Mouse (Mus musculus) spleen, postnatal 10 days (tissue): ENCODE data around the gene Cnnm4.

ENCODE experiments used
- DNase-seq, 2 experiments: peaks; one replicate each; pipeline ENCODE4 v3.0.0; 2021 to 2022; ENCODE audit warnings: low spot score in 2 of 2

Gene Cnnm4

DNA sequence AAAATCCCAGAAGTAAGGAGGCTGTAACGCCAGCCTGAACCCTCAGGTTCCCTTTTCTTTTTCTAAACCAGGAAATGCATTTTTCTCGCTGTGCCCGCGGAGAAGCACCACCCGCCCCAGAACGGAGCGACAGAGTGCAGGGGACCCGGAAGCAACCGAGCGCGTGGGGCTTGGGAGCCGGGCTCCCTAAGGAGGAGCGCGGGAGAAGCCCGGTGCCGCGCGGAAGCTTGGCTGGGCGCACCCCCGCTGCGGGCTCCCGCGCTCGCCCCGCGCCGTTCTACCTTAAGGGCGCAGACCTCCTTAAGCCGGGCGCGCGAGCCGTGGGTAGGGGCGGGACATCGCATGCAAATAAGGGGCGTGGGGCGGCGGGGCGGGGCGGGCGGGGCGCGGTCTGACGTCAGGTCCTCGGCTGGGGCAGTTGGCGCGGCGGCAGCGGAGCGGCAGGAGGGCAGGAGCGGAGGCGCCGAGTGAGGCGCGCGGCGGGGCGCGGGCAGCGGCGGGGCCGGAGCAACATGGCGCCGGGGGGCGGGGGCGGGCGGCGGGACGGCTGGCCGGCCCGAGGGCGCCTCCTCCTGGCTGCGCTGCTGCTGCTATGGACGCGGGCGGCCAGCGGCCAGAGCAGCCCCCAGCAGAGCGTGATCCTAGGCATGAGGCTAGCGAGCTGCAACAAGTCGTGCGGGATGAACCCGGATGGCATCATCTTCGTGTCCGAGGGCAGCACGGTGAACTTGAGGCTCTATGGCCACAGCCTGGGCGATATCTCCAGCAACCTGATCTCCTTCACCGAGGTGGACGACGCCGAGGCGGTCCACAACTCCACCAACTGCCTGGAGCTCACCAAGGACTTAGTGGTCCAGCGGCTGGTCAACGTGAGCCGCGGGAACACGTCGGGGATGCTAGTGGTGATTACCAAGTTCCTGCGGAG, at the start of gene Cnnm4:
TSS of gene Cnnm4 (plus strand) at position 440 of the 925 bp plus-strand sequence.
- DNase-seq: peak; percentile 76 to 90

GRCm38 (mm10) chr1:36429511-36429910, 41.9 kb upstream of the Cnnm4 start:
- no peak for DNase-seq

DNA sequence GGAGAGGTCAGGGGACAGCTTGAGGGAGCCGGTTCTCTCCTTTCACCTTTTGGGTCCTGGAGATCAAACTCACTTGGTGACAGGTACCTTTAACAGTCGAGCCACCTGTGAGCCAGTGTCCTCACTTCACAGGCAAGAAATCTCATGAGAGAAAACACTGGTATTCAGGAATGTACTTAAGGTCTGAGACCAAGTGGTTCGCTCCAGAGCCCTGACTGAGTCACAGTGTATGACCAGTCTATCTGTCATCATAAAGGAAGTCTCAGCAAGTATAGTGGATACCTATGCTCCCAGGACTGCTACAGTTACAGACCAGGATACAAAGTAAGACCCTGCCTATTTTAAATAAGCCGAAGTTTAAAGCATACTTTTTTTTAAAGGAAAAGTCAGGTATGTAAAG, 38.4 kb upstream of the Cnnm4 start:
- no peak for DNase-seq

DNA sequence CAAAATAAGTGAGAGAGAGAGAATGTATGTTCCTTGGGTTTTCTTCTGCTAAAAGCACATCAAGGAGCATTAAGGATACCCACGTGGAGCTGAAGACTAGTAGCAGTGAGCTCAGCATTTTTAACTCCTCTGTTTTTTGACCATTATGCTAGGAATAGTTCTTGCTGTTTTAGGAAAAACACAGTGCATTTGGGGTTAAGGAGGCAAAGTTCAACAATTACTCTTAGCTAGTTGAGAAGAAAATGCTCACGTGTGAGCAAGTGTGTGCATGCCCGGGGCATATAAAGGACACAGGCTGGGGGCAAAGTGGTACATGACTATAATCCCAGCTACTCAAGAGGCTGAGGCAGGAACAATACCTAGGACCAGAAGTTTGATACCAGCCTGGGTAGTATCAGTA, 37.8 kb upstream of the Cnnm4 start:
- DNase-seq: no peak

- DNase-seq: no peak
Observed at GRCm38 (mm10) chr1:36435071-36435470, 36.3 kb upstream of the Cnnm4 start.

GRCm38 (mm10) chr1:36436515-36436914, 34.9 kb upstream of the Cnnm4 start:
- DNase-seq: no peak

DNA sequence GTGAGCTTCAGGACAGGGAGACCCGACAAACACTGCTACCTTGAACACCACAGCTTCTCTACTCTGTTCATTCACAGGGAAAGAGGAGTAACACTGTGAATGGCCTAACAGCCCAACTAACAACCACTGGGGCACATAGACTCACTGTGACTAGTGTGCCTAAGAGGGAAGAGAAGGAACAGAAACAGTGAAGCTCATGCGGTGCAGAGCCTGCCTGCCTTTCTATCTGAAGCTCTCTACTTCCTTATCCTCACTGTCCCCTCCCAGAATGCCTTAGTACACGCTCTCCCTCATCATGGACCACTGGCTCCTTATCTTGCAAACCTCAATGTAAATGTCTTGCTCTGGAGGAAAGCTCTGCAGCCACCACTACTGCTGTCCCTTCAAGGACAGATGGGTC, 34.2 kb upstream of the Cnnm4 start:
- no peak for DNase-seq

GRCm38 (mm10) chr1:36441101-36441500, 30.3 kb upstream of the Cnnm4 start:
- DNase-seq: no peak

DNA sequence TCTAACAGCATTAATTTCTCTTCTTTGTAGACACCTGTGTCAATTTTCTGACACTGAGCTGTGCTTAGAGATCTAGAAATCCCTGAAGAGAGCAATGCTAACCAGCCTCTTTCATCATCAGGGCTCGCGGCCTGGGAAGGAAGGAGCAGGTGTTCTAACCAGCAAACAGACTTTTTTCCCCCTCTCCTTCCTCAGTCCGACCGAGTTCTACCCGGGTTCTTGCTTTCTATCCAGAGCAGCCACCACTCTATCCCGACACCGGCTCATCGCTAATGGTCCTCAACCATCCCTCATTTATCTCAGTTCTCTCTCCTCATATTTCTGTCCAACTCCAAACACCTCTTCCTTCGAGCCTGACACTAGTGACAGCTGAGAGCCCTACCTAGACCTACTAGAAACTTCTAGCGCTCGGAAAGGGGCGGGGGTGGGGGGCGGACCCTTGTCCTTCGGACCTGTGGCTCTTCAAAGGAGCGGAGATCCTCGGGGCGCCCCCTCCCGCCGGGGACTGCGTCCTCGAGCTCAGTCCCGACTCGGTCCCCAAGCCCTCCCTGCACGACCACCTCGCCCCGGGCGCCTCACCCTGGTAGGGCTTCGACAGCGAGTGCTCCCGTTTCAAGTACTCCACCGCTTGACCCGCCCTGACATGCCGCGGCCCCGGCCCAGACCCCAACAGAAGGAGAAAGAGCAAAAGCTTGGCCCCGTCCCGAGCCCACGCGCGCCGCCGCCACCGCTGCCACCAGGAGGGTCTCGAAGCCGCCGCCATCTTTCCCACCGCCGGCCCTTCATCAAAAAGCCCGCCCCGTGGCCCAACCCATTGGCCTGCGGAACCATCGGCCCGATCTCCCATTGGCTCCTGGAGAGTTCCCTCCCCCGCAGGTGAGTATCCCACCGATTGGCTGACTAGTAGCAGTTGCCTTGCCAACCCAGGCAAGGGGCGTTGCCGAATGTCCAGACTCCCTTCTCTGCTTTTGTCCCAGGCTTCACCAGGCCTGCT, 26.7 kb upstream of the Cnnm4 start, which contains the start of gene Lman2l:
TSS of gene Lman2l (minus strand) at position 801 of the 994 bp plus-strand sequence.
- DNase-seq: peak; percentile 88 to 97

DNA sequence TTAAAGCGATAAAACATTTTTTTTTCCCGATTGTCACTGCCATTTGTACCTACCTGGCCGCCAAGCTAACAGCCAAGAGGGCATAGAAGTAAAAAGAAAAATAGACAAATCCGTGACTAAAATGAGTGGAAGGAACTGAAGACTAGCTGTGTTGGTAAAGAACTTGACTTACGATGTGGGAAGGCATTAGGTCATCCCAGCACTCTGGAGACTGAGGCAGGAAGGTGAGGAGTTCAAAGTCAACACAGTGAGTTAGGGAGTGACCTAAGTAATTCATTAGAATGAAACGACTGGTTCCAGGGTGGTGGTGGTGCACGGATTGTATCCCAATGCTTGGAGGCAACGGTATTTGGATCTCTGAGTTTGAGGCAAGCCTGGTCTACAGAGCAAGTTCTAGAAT, 25.9 kb upstream of the Cnnm4 start:
- no peak for DNase-seq

GRCm38 (mm10) chr1:36446106-36446824, 25.2 kb upstream of the Cnnm4 start:
- DNase-seq: peak in 1 of 2 experiments; percentile 28

GRCm38 (mm10) chr1:36446841-36447240, 24.6 kb upstream of the Cnnm4 start:
- DNase-seq: no peak

DNA sequence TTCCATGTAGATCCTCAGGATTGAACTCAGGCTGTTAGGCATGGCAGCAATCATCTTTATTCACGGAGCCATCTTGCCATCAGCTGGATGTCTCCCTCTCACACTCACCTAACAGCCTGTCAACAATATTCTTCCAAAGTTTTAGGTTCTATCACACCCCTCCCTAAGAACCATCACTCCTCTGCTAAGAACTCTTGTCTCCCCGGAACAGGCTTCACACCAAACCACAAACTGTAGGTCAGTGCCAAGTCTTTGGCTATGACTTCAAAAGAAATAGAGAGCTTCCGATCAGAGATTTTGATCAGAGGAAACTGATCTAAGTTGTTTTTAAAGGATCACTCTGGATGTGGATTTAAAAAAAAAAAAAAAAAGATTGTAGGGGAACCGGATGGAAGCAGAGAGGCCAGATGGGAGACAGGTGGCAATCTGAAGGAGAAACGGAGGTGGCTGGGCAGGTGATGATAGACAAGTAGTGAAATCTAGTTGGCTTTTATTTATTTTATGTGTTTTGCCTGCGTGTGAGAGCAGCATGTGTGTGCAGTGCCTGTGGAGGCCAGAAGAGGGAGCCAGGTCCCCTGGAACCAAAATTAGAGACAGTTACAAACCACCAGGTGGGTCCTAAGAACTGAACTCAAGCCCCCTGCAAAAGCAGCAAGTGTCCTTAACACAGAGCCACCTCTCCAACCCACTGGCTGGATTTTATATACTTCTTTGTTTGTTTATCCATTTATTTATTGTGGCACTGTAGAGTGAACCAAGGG, 17.2 kb upstream of the Cnnm4 start:
- DNase-seq: no peak

- DNase-seq: no peak
Observed at GRCm38 (mm10) chr1:36457388-36458014, 13.9 kb upstream of the Cnnm4 start.

DNA sequence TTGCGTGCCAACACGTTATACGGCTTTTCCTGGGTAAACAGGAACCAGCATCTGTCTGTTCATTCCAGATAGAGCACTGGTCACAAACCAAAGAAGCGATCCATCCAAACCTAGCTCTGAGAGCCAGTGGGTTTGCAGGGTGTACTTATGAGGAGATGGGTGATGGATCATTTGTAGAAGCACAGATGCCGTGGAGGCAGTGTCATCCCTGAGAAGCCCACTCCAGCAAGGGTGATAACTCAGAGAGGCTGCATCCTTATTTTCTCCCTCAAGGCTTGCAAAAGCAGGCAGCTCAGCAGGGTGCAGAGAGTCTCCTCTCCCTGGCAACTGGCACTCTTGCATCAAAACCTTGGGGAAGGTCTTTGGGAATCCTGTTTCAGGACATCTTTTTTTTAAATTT, 13.3 kb upstream of the Cnnm4 start:
- DNase-seq: no peak

- no peak for DNase-seq
Observed at GRCm38 (mm10) chr1:36461829-36462228, 9.6 kb upstream of the Cnnm4 start.

DNA sequence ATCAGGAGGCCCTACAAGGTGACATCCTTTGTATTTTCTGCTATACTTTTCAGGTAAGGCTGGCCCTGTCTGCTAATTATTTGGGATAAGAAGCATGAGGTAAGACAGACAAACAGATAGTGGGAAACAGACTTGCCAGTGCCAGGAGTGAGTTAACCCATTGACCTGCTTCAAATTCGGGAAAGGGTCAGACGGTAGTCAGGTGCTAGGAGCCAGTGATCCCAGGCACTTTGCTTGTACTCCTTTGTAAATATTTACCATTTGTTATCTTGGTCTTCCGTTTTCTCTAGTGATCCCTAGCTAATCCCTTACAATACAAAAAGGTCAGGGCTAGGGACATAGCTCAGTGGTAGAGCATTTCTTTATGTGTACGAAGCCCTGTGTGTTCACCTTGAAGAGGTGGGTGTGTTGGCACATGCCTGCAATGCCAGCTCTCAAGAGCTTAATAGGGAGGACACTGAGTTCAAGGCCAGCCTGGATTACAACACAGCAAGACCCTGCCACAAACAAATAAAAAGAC, 5.7 kb upstream of the Cnnm4 start:
- no peak for DNase-seq

DNA sequence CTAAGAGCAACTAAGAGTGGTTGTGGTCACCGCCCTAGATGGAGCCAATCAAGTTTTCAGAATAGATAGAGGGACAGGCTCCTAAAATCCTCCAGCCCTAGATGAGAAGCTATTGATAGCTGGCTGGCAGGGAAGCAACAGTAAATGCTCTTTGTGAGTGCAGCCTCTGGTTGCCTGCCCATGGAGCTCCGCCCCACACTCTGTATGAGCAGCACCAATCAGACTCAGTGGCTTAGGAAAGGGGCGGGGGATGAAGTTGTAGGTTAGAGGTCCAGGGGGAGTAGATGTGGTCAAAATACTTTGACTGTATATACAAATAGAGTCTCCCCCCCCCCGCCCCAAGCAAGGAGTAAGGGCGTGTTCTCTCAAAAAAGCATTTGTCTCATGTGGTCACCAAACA, 4.0 kb upstream of the Cnnm4 start:
- DNase-seq: no peak

DNA sequence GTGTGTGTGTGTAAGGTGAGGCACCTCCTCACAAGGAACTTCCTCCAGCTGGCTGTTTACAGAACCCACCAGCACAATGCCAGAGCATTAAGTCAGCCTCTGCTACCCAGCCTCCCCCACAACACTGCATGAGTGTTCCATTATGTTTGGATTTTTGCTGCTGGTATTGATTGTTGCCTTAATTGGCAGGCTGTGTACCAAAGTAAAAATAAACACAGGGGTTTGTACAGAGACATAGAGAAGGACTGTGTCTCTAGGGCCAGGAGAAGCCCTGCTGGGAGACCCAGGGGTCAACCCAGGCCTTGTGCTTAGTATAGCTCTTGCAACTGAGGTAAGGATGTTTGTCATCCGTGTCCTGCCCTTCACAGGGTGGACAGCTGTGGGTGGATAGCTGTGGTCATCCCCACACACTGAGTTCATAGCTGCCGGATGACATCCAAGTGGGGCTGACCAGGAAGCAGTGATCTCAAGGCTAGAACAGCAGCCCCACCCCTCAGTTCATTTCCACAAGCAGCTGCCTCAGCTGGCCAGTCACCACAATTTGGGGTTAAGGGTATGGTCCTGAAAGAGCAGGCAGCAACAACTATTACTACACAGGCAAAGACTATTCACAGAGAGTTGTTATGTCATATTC, 1.5 kb upstream of the Cnnm4 start:
- no peak for DNase-seq

DNA sequence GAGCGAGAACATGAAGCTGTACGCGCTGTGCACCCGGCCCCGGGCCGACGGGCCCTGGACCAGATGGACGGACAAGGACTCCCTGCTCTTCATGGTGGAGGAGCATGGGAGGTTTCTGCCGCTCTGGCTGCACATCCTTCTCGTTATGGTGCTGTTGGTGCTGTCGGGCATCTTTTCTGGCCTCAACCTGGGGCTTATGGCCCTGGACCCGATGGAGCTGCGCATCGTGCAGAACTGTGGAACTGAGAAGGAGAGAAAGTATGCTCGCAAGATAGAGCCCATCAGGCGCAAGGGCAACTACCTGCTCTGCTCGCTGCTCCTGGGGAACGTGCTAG, 653 bp downstream of the Cnnm4 start:
- DNase-seq: no peak
